Mouse (Mus musculus) heart, postnatal 14 days (tissue): ENCODE measurements around the gene Tbkbp1. TPM values are rescaled to one million over a fixed set of nuclear protein-coding genes. Genes with fewer than 3 reads are reported as not detected.

Experiments
- DNase-seq, 2 experiments: peaks; one replicate each; pipeline ENCODE4 v3.0.0; 2021 to 2022
- intact Hi-C: fragments of 180-260 bp; cut with DNase I; formaldehyde crosslinking; loops from one replicate; pipeline ENCODE4 v1.15.1; 2025
- total RNA-seq, 2 experiments: library from RNA; stranded (reverse); gene quantifications; 2 replicates each; pipeline ENCODE4 v1.2.3; 2021

Tbkbp1 gene
- total RNA-seq, 2 experiments from 2014 or later: 13.4 to 15.8 TPM

DNA sequence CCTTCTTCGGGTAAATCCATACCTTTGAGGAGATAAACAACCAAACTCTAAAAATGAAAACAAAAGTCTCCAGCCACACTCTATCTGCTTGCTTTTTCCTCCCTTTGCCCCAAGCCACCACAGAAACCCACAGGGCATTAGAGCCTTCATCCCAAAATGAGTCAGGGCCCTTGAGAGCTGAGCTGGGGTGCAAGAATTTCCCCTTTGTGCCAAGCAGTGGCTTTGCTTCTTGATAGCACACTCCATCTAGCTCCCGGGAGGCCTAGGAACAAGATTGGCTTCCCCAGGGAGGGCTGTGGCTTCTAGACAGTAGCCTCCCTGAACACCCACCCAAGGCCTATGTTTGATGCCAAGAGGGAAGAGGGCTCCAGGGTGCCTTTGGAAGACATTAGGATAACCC is 19.6 kb downstream of the Tbkbp1 start:
- no peak for DNase-seq
- intact Hi-C loops: no loop called here

DNA sequence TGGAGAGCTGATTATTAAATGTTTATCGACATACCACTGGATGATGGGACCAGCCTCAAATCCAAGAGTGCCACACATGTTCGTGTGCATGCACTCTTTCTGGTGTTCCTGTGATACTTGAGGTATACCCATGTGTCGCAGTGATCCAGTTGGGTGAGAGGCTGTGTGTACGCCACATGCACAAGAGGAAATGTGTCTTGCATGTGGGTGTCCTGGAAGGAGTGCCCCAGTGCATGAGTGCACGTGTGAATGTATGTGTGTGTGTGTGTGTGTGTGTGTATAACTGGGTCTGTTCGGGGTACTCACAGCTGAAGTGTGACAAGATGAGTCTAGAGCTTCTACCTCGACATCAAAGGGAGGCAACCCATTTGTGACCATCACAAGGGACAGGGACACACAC is 21.0 kb downstream of the Tbkbp1 start:
- DNase-seq: no peak

DNA sequence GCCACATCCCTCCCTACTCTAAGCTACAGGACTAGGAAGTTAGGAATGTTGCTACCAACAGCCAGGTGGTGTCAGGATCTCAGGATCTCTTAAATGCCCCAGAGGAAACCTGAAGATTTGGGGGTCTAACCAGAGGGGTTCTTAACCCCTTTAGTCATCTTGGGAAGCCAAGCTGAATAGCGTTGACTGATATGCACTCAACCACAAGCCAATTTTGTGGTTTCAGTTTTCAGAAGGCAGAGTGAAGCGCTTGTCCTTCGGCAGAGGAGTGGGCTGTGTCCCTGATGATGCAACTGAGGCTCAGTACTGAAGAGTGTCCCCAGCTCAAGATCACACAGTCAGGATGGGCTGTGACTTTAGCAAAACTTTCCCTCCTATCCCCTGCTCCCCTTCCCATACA is 22.3 kb downstream of the Tbkbp1 start:
- intact Hi-C loops: no loop called here
- no peak for DNase-seq

More for the DNA sequence above, 21.0 kb downstream of the Tbkbp1 start:
- intact Hi-C loops: no loop called here

DNA sequence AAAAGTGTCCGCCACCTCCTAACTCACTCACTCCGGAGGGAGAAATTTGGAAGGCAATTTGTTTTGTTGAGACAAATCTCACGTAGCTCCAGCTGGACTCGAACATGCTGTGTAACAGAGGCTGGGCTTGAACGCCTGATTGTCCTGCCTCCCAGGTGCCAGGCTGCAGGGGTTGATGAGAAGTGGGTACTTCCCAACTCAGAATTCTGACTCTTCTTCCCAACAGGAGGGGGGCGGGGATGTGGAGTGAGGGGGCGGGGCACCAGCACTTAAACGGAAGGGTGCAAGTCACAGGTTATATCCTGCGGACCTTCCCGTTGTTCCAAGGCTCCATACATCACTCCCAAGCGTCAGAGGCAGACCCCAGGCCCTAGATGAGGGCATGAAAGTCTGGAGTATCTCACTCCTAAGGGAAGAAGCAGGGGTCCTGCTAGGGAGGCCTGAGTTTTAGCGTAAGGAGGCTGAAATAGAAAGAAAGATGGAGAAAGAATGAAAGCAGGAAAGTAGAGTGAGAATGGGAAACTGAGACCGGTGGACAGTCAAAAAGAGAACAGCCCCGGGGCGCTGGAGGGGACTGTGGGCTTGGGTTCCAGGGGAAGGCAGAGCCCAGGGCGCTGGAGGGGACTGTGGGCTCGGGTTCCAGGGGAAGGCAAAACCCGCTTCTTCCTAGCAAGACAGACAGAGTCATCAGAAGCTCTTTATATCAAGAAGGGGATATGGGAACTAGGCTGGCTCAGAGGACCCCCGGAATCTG is 23.6 kb downstream of the Tbkbp1 start:
- DNase-seq: no peak
- intact Hi-C loops: no loop called here

DNA sequence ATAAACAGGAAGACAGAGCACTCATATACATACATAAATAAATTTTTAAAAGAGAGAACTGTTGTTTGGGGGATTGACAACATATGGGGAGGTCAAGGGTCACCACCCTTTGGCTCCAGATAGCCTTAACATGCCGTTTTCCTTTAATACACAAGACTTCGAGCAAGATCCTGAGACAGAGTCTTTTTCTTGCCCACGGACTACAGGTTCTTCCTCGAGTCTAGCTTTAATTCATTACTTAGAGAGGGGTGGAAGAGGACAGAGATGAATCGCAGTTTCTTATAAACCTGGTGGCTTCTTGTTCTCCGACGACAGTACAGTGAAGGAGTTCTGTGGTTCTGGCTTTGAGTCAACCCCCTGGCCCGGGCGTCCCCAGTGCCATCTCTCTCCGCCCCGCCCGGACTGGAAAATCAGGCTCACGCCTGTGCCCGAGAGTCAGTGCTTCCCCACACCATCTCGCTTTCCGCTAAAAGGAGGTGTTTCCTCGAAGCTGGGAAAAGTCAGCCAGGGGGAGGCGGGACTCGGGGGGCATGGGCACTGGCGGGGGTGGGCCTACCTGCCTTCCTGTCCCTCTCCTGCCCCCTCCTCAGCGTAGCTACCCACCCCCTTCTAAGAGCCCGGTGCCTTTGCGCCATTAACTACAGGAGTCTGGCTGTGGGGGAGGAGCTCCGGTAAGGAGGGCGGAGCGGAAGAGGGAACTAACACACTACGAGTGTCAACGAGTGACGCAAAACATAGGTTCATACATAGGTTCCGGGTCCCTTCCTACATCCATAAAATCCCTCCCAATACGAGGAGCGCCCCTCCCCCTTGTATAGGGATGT is 24.4 kb downstream of the Tbkbp1 start:
- DNase-seq: peak; percentile 37 to 48
- intact Hi-C loops: no loop called here

DNA sequence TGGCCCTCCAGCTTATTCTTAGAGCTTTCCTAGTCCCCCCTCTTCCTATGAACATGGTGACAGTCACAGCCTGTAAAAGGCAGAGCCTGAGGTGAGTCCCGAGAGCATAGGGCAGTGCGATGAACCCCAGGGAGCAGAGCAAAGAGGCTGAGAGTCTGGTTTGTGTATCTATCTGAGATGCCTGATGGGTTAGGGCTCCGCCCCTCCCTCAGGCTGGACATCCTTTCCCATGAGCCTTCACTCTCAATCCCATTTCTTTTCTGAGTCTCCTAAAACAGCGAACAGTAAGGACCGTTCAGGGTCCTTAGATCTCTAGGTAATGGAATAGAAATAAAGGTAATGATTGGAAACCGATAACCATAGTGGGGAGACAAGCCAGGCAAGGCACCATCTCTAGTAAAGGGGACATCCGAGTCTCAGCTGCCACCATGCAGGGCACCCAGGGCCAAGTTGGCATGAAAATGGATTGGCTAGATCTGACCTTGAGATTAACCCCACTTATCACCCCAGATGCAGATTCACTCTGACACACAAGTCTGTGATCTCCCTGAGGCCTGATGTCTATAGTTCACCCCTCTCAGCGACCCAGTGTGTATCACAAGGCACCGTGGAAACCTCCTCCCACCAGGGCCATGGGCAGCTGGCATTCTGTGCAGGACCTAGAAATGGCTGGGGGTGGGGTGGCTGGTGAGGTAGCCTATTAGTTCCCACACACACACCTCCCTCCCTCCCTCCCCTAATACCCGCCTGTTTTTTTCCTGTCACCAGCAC is 26.8 kb downstream of the Tbkbp1 start:
- intact Hi-C loops: no loop called here
- DNase-seq: no peak

DNA sequence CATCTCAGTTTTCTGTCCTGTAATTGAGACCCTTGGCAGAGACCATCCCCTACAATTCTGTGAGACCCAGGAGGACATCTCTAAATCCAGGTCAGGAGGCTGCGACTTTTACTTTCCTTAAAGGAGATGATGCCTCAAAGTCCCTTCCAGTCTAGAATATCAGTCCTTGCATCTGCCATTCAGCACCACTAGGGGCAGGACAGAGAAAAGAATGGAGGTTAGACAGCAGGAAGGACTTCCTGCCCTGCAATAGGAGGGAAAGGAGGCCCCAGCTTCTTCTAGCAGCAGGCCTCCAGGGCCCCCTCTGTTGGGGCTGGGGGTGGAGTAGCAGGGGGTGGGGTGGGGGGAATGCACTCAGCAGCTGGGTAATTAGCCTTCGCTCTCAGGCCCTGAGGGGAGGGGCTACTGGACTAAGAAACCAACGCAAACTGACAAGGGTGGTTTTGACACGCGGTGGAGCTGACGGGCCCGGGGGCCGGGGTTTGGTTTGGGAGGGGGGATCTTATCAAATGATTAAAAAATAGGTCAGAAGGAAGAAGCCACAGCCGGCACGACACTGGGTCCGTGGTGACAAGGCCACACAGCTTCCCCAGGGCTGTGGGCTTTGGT is 27.9 kb downstream of the Tbkbp1 start:
- intact Hi-C loops: no loop called here
- no peak for DNase-seq

DNA sequence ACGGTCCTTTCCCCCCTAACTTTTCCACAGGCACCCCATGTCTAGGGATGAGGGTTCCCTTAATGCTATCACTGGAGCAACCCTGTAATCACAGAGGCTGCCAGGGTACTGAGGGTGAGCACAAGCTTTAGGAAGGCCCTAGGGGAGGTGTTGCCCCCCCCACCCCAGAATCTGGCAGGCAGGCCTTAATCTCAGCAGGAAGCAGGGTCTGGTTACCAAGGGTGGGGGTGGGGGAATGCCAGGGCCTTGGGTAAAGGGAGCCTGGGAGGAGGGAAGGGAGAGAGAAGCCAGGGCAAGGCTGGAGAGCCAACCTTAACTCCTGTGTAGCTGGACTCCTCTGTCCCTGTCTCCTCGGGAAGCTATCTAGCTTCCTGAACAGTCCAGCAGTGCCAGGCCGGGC is 30.7 kb downstream of the Tbkbp1 start:
- DNase-seq: no peak
- intact Hi-C loops: no loop called here

DNA sequence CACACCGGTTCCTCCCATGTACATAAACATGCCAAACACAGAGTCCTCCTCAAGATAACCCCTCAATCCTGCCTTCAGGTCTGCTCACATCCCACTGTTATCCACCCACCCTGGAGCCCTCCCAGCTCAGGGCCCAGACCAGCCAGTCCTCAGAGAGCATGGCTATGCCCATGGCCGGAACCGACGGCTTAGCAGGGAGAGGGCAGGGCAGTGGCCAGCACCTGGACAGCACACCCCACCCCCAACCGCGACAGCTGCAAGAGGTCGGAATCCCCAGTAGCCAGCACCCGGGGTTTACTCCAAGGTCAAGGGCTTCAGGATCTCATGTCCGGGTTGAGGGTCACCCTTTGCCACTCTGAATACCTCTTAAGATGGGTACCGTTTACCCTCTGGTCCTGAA is 31.1 kb downstream of the Tbkbp1 start:
- intact Hi-C loops: no loop called here
- DNase-seq: no peak

DNA sequence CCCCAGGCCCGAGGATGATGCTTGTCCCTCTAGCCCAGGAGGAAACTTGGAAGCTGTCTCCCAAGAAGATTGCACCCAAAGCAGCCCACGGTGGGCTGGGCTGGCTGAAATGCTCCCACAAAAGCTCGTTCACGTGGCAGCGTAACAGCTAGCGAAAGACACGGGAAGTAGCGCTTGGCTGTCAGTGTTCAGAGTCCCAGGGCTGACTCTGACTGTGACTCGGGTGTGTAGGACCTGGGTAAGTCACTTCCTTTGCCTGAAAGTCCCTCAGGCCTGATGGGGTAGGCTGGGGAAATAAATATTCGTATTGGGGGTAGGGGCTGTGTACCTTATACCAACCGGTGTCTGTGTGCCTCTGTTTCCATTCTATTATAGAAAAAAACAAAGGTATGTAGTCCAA is 35.5 kb downstream of the Tbkbp1 start:
- intact Hi-C loops: no loop called here
- DNase-seq: no peak

DNA sequence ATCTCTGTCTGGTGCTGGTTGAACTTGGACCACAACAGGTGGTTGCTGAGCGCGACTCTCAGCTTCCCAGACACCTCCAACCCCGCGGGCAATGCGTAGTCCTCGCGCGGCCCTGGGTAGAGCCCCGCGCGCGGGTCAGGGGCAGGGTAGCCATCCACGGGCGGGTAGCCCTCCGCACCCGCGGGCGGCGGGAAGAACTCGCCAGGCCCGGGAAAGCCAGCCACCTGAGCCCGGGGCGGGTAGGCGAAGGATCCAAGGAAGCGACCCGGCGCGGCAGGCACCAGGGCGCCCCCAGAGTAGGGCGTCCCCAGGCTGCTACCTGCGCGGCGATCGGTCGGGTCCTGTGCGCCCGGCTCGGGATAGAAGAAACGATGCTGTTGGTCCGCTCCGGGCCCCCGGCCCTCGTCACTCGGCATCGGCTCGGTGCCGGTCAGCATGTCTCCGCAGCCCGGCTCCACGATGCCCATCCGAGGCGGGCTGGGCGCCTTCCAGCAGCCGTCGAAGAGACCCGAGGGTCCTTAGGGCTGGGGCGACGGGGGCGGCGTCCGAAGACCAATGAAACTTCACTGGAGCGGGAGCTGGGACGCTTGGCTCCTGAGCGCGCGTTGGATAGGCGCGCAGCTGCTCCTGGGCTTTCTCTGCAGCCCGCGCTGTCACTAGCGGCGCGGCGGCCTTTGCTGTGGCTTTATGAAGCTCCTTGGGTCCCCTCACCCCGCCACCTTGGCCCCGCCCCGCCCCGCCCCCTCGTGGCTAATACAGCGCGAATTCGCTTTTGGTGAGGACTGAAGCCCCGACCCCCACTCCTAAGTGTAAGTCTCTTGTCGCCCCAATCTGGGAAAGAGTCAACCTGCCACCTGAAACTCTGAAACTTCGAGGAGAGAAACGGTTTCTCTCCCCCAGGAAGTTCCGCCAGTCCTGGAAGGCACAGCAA is 36.4 kb downstream of the Tbkbp1 start, which contains the start of gene Tbx21:
Gene Tbx21, minus strand, starts transcription at position 661 of the 931 bp plus-strand sequence.
- intact Hi-C loops: no loop called here
- DNase-seq: no peak

DNA sequence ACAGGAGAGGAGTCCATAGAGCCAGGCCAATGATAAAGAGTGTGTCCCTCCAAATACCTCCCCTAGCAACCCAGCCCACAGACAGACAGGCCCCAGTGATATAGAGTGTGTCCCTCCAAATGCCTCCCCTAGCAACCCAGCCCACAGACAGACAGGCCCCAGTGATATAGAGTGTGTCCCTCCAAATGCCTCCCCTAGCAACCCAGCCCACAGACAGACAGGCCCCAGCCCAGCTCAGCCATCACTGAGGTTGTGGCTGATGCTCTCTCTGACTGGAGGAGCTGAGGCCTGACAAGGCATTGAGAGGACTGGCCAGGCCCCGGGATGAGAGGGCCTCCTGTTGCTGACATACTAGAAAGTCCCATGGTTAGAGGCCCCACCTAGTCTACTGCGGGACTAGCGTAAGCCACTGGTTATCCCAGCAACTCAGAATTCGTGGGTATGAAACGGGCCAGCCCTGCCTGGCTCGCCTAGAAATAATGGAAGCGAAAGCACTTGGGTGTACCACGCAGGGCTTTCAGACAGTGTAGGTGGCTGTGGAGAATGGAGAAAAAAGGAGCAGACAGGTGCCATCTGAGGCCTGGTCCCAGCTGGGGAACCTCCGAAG is 38.7 kb downstream of the Tbkbp1 start:
- intact Hi-C loops: no loop called here
- DNase-seq: no peak

DNA sequence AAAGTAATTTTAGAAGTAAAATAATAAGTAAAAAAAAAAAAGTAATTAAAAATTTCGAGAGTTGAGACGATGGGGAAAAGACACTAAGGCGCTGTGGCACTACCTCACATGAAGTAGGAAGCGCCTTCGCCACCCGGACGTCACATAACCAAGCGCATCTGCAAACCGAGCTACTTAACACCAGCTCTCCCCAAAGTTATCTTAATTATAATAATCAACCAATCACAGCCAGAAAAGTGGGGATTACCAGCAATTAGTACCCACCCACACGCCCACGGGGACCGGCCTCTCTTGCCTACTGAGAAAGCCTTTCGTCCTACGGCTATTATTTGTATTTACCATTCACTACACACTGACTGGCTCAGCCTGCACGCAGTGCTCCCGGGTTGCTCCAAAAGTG is 42.3 kb downstream of the Tbkbp1 start:
- no peak for DNase-seq
- intact Hi-C loops: no loop called here

DNA sequence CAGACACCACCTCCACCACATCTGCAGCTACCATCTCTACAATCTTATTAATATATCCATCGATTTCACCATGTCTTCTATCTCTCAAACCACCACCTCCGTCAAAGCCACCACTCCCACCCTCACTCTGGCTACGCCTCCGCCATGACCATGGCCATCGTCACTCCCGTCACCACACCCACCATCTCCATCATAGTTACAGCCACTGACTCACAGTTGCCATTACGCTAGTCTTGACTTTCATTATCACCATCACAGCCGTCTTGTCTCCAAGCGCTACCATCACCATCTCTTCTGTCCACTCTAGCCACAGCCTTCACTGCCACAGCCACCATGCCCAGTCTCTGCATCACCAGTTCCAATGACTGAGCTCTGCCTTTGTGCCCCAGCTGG is 47.2 kb downstream of the Tbkbp1 start:
- intact Hi-C loops: no loop called here

DNA sequence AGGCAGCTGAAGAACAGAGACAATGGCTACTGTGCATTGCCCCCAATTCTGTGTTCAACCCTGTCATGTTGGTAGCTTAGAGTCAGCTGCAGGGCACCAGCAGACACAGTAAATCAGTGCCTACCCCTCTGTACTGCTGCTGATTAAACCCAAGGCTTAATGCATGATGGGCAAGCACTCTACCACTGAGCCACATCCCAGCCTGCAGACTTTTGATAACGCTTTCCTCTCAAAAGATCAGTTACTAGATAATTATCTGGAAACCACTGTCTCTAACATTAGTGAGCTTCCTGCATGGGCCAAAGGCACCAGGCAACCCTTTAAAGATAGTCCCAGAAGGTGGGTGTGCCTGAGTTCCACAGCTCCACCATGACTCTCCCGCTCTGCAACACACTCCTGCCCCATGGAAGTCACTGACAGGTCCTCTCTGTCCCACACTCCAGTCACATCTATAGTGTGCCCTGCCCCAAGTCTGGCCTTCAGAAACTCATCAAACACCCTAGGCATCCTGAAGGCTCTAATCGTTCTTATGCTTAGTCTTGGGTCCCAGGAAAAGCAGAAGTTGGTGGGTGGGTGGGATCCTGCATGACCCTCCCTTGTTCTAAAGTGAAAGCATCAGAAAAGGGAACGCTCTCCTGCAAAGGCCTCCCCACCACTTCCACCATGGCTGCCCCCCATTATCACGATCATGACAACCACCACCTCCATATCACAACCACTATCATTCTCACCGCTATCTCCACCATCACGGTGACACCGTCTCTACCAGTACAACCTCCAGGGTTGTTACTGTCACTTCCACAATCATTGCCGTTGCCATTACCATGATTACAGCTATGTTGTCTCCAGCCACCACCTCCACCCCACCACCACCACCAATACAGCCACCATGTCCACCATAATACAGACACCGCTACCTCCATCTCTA is 47.9 kb downstream of the Tbkbp1 start:
- intact Hi-C loops: no loop called here
- no peak for DNase-seq

More for the DNA sequence above, 47.2 kb downstream of the Tbkbp1 start:
- DNase-seq: no peak

DNA sequence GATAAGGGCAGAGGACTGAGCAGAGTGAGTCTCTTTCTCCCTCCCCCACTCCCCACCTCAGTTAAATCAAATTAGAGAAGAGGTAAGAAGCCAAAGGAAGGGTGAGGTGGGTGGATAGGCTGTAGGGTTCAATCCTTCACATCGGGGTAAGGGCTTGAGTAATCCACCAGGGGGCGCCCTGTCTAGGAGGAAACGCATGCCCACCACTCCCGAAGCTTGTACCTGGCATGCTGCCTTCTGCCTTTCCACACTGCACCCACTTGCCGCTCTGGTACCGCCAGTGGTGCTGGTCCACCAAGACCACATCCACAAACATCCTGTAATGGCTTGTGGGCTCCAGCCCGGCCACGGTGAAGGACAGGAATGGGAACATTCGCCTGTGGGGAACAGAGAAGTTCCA is 49.6 kb downstream of the Tbkbp1 start:
- peak; percentile 67 to 79 for DNase-seq
- intact Hi-C loops: loop anchor here (2.0 kb wide), 1 partner anchor 47 kb away; no protein-coding TSS in a partner anchor

DNA sequence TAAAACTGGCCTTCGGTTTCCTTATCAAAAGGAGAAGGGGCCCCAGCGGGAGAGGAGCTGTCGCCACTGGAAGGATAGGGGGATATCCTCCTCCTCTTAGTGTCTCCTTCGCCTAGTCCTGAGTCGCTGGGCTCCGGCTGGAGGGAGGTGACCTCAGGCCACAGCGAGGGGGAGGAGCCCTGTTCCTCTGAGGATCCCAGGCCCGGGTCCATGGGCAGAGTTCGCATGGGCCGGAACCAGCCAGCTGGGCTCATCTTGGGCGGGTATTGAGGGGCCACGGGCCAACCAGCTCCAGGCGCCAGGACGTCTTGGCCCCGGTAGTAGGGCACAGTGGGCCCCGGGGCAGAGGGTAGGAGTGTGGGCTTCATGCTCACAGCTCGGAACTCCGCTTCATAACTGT is 52.5 kb downstream of the Tbkbp1 start:
- DNase-seq: peak; percentile 51 to 56
- intact Hi-C loops: loop anchor here (2.0 kb wide), 1 partner anchor 76 kb away; no protein-coding TSS in a partner anchor

DNA sequence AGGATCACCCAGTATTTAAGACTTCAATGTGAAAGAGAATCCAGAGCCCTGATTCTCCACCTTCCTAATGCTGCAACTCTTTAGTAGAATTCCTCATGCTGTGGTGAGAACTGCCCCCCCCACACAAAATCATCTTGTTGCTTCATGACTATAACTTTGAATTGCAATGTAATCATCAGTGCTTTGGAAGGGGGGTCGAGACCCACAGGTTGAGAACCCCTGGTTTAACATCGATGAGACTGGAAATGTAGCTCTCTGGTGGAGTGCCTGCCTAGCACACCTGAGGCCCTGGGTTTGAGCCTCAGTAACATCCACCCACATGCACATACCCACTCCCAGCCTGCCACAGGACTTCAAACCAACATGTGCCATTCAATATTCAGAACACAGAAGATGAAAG is 56.7 kb downstream of the Tbkbp1 start:
- intact Hi-C loops: no loop called here
- no peak for DNase-seq
